Mouse (Mus musculus) myocyte (in vitro differentiated cells): ENCODE data around the gene Uncx. TPM values are rescaled to one million over a fixed set of nuclear protein-coding genes. Genes with fewer than 3 reads are reported as not detected.

ENCODE experiments used
- H3K27me3 ChIP-seq: one replicate; pipeline ENCODE4 v1.6.1; 2011; ENCODE audit not compliant: control insufficient read depth, insufficient read depth, insufficient read length
- H3K36me3 ChIP-seq: one replicate; pipeline ENCODE4 v1.6.1; 2011; ENCODE audit not compliant: control insufficient read depth, insufficient read depth
- H3K4me2 ChIP-seq: one replicate; pipeline ENCODE4 v1.6.1; 2011; ENCODE audit warnings: low read depth, control low read depth
- H3K4me3 ChIP-seq: one replicate; pipeline ENCODE4 v1.5.1; 2011; ENCODE audit warnings: mild to moderate bottlenecking, control low read depth, moderate library complexity
- H3K79me2 ChIP-seq: one replicate; pipeline ENCODE4 v1.6.1; 2011; ENCODE audit not compliant: control insufficient read depth, insufficient read depth
- H3ac ChIP-seq: one replicate; pipeline ENCODE4 v1.6.1; 2011; ENCODE audit not compliant: control insufficient read depth, insufficient read length
- CEBPB ChIP-seq: IDR thresholded peaks from 2 replicates; pipeline ENCODE4 v1.6.1; 2011; ENCODE audit warnings: mild to moderate bottlenecking, moderate library complexity; ENCODE audit not compliant: poor library complexity, insufficient read depth, severe bottlenecking
- E2F4 ChIP-seq: IDR thresholded peaks from one replicate; pipeline ENCODE4 v1.6.1; 2011; ENCODE audit warnings: mild to moderate bottlenecking, control low read depth, moderate library complexity; ENCODE audit not compliant: insufficient read depth
- MAX ChIP-seq: IDR thresholded peaks from one replicate; pipeline ENCODE4 v1.6.1; 2011; ENCODE audit warnings: low read depth, mild to moderate bottlenecking, control low read depth
- MYOD1 ChIP-seq, 3 experiments: IDR thresholded peaks; one replicate each; pipeline ENCODE4 v1.6.1; 2011; ENCODE audit warnings: control low read depth in 2 of 3, low read depth in 2 of 3, mild to moderate bottlenecking in 2 of 3, moderate library complexity in 1 of 3; ENCODE audit not compliant: insufficient read length in 2 of 3, control insufficient read depth in 1 of 3
- MYOG ChIP-seq, 3 experiments: IDR thresholded peaks; one replicate each; pipeline ENCODE4 v1.6.1; 2011; ENCODE audit warnings: control low read depth in 2 of 3, low read depth in 2 of 3, mild to moderate bottlenecking in 2 of 3; ENCODE audit not compliant: insufficient read length in 2 of 3, control insufficient read depth in 1 of 3, insufficient read depth in 1 of 3
- POLR2A ChIP-seq: IDR thresholded peaks from one replicate; pipeline ENCODE4 v1.6.1; 2011; ENCODE audit warnings: low read depth, mild to moderate bottlenecking, control low read depth, moderate library complexity; ENCODE audit not compliant: insufficient read length
- POLR2AphosphoS2 ChIP-seq: IDR thresholded peaks from one replicate; pipeline ENCODE4 v1.6.1; 2011; ENCODE audit warnings: low read depth, control low read depth; ENCODE audit not compliant: insufficient read length
- REST ChIP-seq: IDR thresholded peaks from one replicate; pipeline ENCODE4 v1.6.1; 2011; ENCODE audit warnings: mild to moderate bottlenecking, control low read depth, moderate library complexity; ENCODE audit not compliant: insufficient read depth, insufficient read length
- SRF ChIP-seq: IDR thresholded peaks from one replicate; pipeline ENCODE4 v1.6.1; 2011; ENCODE audit warnings: low read depth; ENCODE audit not compliant: control insufficient read depth, insufficient read length
- TCF12 ChIP-seq: IDR thresholded peaks from one replicate; pipeline ENCODE4 v1.6.1; 2011; ENCODE audit warnings: mild to moderate bottlenecking, control low read depth; ENCODE audit not compliant: poor library complexity, insufficient read depth, severe bottlenecking
- TCF3 ChIP-seq: IDR thresholded peaks from one replicate; pipeline ENCODE4 v1.6.1; 2011; ENCODE audit warnings: low read depth, control low read depth; ENCODE audit not compliant: insufficient read length
- USF1 ChIP-seq: IDR thresholded peaks from one replicate; pipeline ENCODE4 v1.6.1; 2011; ENCODE audit warnings: low read depth, mild to moderate bottlenecking, control low read depth, moderate library complexity
- polyA plus RNA-seq: library from polyadenylated mRNA; unstranded; fragments of >200 nt; fragmentation: generic; extraction: Trizol; gene quantifications from one replicate; pipeline ENCODE4 v1.2.1, GENCODE M21; 2012; ENCODE audit warnings: missing spikeins

The Uncx gene
- polyA plus RNA-seq, 1 experiment, result not detected

- Histone ChIP-seq H3K79me2 (no peaks in the 10 kb centered on the region), H3ac (no peak overlapping the region), H3K4me2 (no peak overlapping the region), H3K4me3 (no peak overlapping the region), H3K27me3 (peaks cover 39% of the 10 kb centered on the region), H3K36me3 (no peaks in the 10 kb centered on the region)
- no peak for TF ChIP-seq TCF12
- TF ChIP-seq MYOG (IDR thresholded peaks at IDR 0.05; ENCODE audit: control insufficient read depth in 1 of 3, insufficient read depth in 1 of 3, insufficient read length in 2 of 3, low read depth in 2 of 3), result no peak
- TF ChIP-seq POLR2A, result no peak
- TF ChIP-seq POLR2AphosphoS2, result no peak
- no peak for TF ChIP-seq CEBPB
Measured at GRCm38 (mm10) chr5:139561363-139562001, 18.2 kb downstream of the Uncx start.

GRCm38 (mm10) chr5:139564663-139565062, 21.4 kb downstream of the Uncx start:
- H3K4me3 ChIP-seq, result no peak overlapping the region
- H3K79me2 ChIP-seq, result no peaks in the 10 kb centered on the region
- peaks cover 35% of the 10 kb centered on the region for H3K27me3 ChIP-seq
- no peak overlapping the region for H3K4me2 ChIP-seq
- H3K36me3 ChIP-seq, result no peaks in the 10 kb centered on the region
- TF ChIP-seq REST (no peak), POLR2A (no peak), CEBPB (no peak), MYOD1 (IDR thresholded peaks at IDR 0.05; ENCODE audit: control insufficient read depth in 1 of 3, insufficient read length in 2 of 3, low read depth in 2 of 3) (no peak), POLR2AphosphoS2 (no peak), E2F4 (no peak), SRF (no peak), MYOG (IDR thresholded peaks at IDR 0.05; ENCODE audit: control insufficient read depth in 1 of 3, insufficient read depth in 1 of 3, insufficient read length in 2 of 3, low read depth in 2 of 3) (no peak), TCF3 (no peak), USF1 (no peak), MAX (no peak), TCF12 (no peak)
- H3ac ChIP-seq, result no peak overlapping the region

- Histone ChIP-seq H3K4me2 (no peak overlapping the region), H3ac (no peak overlapping the region), H3K36me3 (no peaks in the 10 kb centered on the region), H3K4me3 (no peak overlapping the region), H3K79me2 (no peaks in the 10 kb centered on the region), H3K27me3 (peaks cover 35% of the 10 kb centered on the region)
- TF ChIP-seq MYOG (IDR thresholded peaks at IDR 0.05; ENCODE audit: control insufficient read depth in 1 of 3, insufficient read depth in 1 of 3, insufficient read length in 2 of 3, low read depth in 2 of 3) (no peak), USF1 (no peak), E2F4 (no peak), MAX (no peak), MYOD1 (IDR thresholded peaks at IDR 0.05; ENCODE audit: control insufficient read depth in 1 of 3, insufficient read length in 2 of 3, low read depth in 2 of 3) (no peak), POLR2AphosphoS2 (no peak), POLR2A (no peak), CEBPB (no peak), SRF (no peak), TCF3 (no peak), REST (no peak), TCF12 (no peak)
Measured at GRCm38 (mm10) chr5:139565462-139565861, 22.2 kb downstream of the Uncx start.

GRCm38 (mm10) chr5:139566640-139567399, 23.5 kb downstream of the Uncx start:
- H3K4me3 ChIP-seq, result no peak overlapping the region
- no peak overlapping the region for H3ac ChIP-seq
- H3K36me3 ChIP-seq, result no peaks in the 10 kb centered on the region
- peaks cover 32% of the 10 kb centered on the region for H3K27me3 ChIP-seq
- no peaks in the 10 kb centered on the region for H3K79me2 ChIP-seq
- TF ChIP-seq POLR2AphosphoS2 (no peak), E2F4 (no peak), MYOD1 (IDR thresholded peaks at IDR 0.05; ENCODE audit: control insufficient read depth in 1 of 3, insufficient read length in 2 of 3, low read depth in 2 of 3) (no peak), SRF (no peak), TCF3 (no peak), REST (no peak)
- no peak overlapping the region for H3K4me2 ChIP-seq

GRCm38 (mm10) chr5:139568079-139568478, 24.8 kb downstream of the Uncx start:
- Histone ChIP-seq H3K4me3 (no peak overlapping the region), H3K27me3 (peaks cover 29% of the 10 kb centered on the region)
- TF ChIP-seq MYOG (IDR thresholded peaks at IDR 0.05; ENCODE audit: control insufficient read depth in 1 of 3, insufficient read depth in 1 of 3, insufficient read length in 2 of 3, low read depth in 2 of 3) (no peak), E2F4 (no peak), POLR2AphosphoS2 (no peak), TCF12 (no peak), SRF (no peak), TCF3 (no peak), USF1 (no peak), CEBPB (no peak), MYOD1 (IDR thresholded peaks at IDR 0.05; ENCODE audit: control insufficient read depth in 1 of 3, insufficient read length in 2 of 3, low read depth in 2 of 3) (no peak), MAX (no peak), REST (no peak), POLR2A (no peak)

More at GRCm38 (mm10) chr5:139568079-139568478, 24.8 kb downstream of the Uncx start:
- Histone ChIP-seq H3K36me3 (no peaks in the 10 kb centered on the region), H3K4me2 (no peak overlapping the region), H3ac (no peak overlapping the region), H3K79me2 (no peaks in the 10 kb centered on the region)
